Mouse (Mus musculus) CD4-positive, CD25-positive, alpha-beta regulatory T cell, adult 4 months (primary cell): ENCODE data around the gene 1700003F12Rik. TPM values are rescaled to one million over a fixed set of nuclear protein-coding genes. Genes with fewer than 3 reads are reported as not detected.

Experiments
- ATAC-seq: one replicate; pipeline ENCODE4 v1.8.0; 2017
- polyA plus RNA-seq, 2 experiments: library from polyadenylated mRNA; unstranded; fragments of 100-300 nt; shearing (Covaris generic); gene quantifications; one replicate each; pipeline ENCODE4 v1.2.1; 2017

The 1700003F12Rik gene
- polyA plus RNA-seq: not detected

GRCm38 (mm10) chr2:154546711-154547110, at the start of gene 1700003F12Rik:
Gene 1700003F12Rik, plus strand, starts transcription at chr2:154547085.
- no peak for ATAC-seq

GRCm38 (mm10) chr2:154498571-154498970, 48.3 kb upstream of the 1700003F12Rik start:
- ATAC-seq: no peak

DNA sequence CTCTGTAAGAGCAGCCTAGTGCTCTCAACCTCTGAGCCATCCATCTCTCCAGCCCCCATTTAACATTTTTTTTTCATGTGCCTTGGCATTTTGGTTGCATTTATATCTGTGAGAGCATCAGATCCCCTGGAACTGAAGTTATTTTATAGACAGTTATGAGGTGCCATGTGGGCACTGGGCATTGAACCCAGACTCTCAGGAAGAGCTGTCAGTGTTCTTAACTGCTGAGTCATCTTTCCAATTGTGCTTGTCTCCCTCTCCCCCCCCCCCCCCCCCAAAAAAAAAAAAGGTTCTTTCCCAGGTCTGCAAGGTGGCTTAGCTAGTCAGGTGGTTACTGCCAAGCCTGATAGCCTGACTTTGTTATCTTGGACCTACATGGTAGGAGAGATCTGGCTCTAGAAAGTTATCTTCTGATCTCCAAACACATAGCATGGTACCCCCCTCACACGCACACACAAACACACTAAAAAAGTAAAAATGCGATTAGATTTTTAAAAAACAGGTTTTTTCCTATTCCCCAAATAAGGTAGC, 47.1 kb upstream of the 1700003F12Rik start:
- ATAC-seq: no peak

- no peak for ATAC-seq
Observed at GRCm38 (mm10) chr2:154500758-154501157, 46.1 kb upstream of the 1700003F12Rik start.

DNA sequence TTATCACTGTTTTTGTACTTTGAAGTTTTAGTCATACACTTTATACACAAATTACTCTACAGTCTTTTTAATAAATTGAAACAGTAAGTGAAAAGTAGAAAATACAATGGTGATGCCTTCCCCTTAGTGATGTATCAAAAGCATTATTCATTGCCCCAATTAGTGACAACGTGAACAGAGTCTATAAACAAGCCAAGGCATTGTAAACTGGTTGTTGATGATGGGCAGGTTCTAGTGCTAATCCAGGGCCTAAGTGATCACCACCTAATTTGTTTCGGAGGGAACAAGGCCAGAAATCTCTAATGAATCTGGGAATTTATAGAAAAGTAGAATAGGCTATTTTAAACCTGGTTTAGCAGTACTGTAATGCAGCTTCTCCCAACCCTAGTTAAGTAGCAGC, 39.8 kb upstream of the 1700003F12Rik start:
- no peak for ATAC-seq

DNA sequence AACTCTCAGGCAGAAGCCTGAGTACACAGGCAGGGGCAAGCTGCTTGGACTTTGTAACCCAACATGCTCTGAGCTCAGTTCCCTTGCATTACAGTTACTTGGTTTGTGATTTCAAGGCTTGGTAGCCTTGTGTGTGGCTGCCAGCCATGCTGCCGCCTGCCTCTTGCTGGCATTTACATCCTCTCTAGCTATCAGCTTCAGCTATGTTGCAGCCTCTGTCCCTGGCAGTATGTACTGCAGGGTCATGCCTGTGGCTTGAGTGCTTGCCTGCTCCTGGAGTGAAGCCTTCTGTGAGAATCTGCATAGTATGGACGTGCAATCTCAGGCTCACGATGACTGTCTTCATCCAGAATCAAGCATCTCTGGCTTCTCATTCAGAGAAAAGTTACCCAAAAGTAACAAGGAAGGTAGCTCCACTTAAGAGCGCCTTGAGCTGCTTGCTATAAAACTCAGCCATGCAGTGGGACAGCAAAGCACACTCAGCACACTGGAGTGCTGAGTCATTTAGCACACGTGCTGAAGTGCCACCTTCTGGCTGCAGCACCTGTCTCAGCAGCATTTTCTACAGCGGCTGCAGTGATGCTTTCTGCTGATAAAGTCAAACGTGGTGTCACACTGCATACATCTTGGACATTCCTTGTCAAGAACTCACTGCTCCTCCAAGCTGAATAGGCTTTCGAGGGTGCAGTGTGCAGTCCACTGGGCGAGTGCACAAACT, 39.2 kb upstream of the 1700003F12Rik start:
- ATAC-seq: no peak

- no peak for ATAC-seq
Observed at GRCm38 (mm10) chr2:154508450-154508849, 38.4 kb upstream of the 1700003F12Rik start.

- ATAC-seq: no peak
Observed at GRCm38 (mm10) chr2:154510141-154510540, 36.7 kb upstream of the 1700003F12Rik start.

GRCm38 (mm10) chr2:154516944-154517343, 29.9 kb upstream of the 1700003F12Rik start:
- ATAC-seq: no peak

DNA sequence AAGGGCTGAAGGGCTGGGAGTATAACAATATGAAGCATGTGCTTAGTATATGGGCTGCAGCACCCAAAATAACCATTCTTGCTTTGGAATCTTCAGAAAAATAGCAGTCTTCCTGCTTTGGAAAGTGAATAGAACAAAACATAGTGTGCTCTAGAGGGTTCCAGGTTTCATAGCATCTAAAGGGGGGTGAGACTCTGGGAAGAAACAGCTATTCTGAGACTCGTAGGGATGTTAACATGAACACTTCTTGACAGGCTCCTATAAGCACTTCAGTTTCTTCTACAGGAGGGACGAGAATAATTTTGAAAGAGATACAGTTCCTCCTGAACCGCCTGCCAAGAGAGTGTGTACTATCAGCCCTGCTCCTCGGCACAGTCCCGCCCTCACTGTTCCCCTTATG, 29.5 kb upstream of the 1700003F12Rik start:
- ATAC-seq: no peak

DNA sequence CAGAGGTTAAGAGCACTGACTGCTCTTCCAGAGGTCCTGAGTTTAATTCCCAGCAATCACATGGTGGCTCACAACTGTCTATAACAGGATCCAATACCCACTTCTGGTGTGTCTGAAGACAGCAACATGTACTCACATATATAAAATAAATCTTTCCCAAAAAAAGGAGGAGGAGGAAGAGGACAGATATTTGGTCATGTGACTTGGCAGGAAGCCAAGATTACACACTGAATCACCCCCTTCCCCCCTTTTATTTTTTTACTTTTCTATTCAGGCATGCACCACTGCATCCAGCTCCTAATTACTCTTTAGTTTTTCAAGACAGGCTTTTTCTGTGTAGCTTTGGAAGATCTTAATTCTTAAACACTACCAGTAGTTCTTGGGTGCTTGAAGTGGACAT, 25.4 kb upstream of the 1700003F12Rik start:
- no peak for ATAC-seq

DNA sequence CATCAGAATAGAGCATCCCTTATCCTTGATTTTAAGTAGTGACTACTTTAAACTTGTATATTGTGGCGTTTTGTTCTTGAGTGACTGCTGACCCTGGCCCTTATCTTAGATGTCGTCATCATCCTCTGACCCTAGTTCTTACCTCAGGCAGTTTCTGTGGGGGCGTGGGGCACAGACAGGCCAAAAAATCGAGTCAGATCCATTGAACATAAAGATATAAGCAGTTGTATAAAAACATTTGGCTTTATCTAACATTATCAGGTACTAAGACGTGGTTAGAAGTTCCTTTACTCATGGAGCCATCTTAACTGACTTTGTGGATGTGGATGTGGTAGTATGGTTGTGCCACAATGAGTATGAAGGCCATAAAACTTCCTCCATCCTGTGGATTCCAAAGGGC, 24.6 kb upstream of the 1700003F12Rik start:
- no peak for ATAC-seq

DNA sequence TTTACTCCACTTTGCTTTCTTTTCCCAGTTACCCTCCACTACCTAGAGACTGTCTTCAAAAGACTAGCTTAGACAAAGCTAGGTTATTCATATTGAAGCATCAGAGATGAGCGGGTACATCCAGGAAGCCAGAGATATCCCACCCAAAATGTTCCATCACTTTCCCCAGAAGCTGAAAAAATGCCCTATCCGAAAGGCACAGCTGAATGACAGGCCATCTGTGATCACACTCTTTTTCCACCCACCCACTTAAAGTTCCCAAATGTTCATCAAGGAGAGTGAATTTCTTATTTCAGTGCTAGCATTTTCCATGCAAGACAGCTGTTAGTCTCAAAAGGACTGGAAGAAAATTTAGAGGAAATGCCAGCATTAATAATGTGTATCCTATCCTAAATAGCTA, 21.6 kb upstream of the 1700003F12Rik start:
- no peak for ATAC-seq

DNA sequence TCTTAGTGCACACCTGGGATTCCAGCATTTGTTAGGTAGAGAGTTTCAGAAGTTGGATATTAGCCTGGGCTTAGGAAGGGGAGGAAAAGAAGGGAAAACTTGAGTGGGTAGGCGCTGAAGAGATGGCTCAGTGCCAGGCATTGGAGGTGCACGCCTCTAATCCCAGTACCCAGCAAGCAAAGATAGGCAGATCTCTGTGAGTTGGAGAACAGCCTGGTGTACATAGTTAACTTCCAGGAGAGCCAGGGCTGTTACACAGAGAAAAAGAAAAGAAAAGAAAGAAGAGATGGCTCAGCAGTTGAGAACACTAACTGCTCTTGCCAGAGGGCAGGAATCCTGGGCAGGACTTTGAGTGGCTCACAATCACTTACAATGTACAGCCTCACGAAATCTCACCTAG, 20.4 kb upstream of the 1700003F12Rik start:
- no peak for ATAC-seq

GRCm38 (mm10) chr2:154532888-154533287, 14.0 kb upstream of the 1700003F12Rik start:
- ATAC-seq: no peak

DNA sequence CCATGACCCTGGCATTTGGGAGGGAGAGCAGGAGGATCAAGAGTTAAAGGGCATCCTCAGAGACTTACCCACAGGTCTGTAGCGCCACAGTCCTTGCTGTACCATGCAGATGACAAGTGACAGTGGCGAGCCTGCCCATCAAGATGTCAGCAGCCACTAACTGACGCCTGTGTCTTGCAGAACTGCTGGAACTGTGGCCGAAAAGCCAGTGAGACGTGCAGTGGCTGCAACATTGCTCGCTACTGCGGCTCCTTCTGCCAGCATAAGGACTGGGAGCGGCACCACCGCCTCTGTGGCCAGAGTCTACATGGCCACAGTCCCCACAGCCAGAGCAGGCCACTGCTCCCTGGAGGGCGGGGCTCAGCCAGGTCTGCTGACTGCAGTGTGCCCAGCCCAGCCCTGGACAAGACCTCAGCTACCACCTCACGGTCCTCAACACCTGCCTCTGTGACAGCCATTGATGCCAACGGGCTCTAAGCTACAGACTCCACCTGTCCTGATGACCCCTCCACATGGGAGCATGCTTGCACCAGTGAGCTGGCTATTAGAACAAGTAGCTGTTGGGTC, 12.1 kb upstream of the 1700003F12Rik start:
- no peak for ATAC-seq

GRCm38 (mm10) chr2:154538310-154538709, 8.6 kb upstream of the 1700003F12Rik start:
- ATAC-seq: no peak

- no peak for ATAC-seq
Observed at GRCm38 (mm10) chr2:154538710-154539109, 8.2 kb upstream of the 1700003F12Rik start.

DNA sequence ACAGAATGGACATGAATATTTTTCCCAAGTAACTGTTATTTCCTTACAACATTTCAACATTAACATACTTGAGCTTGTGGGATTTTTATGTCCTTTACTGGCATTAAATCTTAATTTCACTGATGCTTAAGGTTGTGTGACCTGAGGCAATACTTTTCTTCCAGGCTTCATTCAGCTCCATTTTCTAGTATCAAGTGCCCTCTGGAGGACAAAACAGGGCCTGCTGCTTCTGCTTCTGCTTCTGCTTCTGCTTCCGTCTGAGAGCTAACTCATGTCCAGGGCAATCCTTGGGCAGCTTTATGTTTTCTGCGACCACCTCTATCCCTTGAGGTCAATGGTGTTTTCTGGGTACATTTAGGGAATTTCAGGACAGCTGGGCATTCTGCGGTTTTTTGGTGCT, 7.2 kb upstream of the 1700003F12Rik start:
- no peak for ATAC-seq

GRCm38 (mm10) chr2:154541630-154542029, 5.3 kb upstream of the 1700003F12Rik start:
- no peak for ATAC-seq

DNA sequence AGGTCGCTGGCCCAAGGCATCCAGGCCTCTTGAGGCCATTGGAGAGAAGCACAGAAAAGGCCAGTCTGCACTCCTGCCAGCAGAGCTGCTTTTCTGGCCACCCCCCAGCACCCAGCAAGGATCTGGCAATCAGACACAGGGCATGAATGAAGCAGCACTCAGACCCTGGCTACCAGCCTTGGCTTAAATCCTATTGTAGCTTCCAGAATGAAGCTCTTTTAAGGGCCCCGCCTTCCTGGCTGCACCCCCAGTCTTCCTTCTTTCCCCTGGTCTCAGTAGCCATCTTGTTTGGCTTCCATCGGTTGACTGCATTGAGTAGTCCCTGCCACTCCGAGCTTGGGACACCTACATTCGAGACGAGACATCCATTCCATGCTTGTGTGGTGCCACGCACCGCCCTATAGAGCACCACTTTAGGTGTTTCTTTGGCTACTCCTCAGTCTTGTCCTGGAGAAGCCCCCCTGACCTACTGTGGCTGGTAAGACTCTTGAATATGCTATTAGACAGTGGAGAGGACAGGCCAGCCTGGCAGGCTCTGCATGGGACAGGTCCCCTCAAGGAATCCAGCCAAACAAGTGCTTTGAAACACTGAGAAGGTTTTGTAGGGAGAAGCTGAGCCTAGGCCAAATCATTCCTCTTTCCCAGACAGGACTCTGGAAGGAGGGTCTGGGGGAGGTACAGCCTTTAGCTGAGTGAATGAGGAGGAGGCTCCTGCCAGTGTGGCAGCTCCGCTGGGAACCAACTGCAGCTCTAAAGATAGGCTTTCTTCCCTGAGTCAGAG, 3.1 kb upstream of the 1700003F12Rik start:
- ATAC-seq: no peak

- ATAC-seq: no peak
Observed at GRCm38 (mm10) chr2:154548688-154549087, 1.8 kb downstream of the 1700003F12Rik start.

DNA sequence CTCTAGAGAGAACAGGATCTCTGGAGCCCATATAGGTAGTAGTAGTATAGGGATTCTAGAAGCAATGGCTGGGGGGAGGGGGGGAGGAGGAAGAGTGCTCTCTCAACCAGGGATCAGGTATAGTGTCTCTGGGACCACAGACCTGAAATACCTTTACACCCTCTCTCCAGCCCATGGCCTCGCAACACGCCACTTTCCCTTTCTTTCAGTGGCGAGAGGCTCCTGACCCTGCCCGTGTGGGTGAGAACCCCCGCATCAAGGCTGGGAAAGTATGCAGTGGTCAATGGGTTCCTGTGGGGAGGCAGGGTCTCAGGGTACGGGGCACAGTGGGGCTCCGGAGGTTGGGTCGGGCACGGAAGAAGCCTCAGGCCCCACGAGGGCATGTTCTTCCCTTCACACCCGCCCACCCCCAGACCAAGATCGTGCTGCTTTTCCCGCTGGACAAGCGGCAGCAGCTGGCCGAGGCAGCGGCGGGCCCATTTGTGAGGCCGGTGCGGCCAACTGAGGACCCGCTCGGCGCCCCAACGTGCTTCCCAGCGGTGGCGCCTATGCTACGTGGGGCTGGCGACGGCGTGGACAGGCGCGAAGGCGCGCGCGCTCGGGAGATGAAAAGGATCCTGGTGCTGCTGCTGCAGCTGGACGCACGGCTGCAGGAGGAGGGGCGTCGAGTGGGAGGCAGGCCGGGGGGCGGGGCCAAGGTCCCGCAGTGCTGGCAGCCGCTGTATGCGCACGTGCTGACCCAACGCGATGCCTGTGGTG, 2.4 kb downstream of the 1700003F12Rik start:
- no peak for ATAC-seq
